Mouse (Mus musculus): ENCODE results near the gene 9230104L09Rik. TPM values are rescaled to one million over a fixed set of nuclear protein-coding genes. Genes with fewer than 3 reads are reported as not detected.

The 9230104L09Rik gene
- polyA plus RNA-seq, 1 experiment from 2014 or later = not detected

DNA sequence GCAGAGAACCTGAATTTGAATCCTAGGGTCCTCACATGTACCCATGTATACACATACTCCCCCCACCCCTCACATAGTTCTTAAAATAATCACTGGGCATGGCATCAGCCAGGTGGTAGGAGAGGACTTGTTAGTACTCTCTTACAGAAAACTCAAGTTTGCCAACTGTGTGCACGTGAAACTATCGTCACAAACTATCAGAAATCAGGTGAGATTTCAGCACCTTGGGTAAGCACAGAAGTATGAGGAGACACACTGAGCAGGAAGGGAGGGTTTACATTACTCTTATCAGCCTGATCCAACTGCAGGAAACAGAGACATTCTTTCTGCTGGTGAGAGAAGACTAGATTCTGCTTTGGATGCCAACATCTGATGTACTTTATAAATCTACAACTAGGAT lies 25.6 kb downstream of the 9230104L09Rik start:
- Histone ChIP-seq H3K9ac (no peak overlapping the region), H3K27me3 (replicated peaks) (0 out of 2 replicates have a peak, but pooled peaks cover 3% of the 10 kb centered on the region), H3K27ac (no peak overlapping the region), H3K36me3 (no peaks in the 10 kb centered on the region), H3K4me2 (replicated peaks) (no peak overlapping the region), H3K9me3 (no peaks in the 10 kb centered on the region), H3K4me3 (replicated peaks) (no peak overlapping the region), H3K4me1 (replicated peaks) (no peaks in the 10 kb centered on the region)
- WGBS = 84% methylated on average over 2 of the region's 2 CpGs
- no peak for ATAC-seq

DNA sequence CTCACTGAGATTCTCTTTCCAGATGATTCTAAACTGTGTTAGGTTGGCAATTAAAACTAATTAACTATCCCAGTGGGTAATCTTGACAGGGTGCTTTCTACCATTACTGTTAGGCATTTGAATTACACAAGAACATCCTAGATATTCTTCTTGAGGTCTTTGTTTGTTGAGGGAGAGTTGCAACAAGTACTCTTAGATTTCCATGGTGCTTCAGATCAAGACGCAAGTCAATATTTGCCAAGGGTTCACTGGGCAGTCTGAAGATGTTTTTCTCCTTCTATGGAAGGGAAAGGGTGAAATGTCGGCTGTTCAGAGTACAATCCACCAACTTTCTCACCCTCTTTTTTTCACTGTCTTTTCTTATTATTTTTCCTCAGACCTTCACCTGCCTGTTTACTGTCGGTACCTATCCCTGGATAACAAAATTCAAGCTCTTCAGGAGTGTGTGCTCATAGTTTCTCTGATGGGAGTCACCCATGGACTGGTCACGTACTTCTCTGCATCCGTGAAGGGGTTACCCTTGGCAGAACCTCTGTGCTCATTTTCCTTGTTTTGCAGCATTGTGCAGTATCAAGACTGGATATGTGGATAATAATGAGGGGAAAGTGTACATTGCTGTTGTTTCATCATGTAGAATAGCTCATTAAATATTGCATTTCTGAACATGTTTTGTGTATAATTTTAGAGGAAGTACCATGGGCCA lies 26.6 kb downstream of the 9230104L09Rik start:
- no peak for ATAC-seq
- no peaks in the 10 kb centered on the region for H3K9me3 ChIP-seq
- H3K36me3 ChIP-seq = no peaks in the 10 kb centered on the region
- 85% methylated on average over 5 of the region's 5 CpGs for WGBS
- H3K27ac ChIP-seq = no peak overlapping the region
- no peak overlapping the region for H3K9ac ChIP-seq
- no peak overlapping the region for H3K4me2 ChIP-seq (replicated peaks)
- H3K4me1 ChIP-seq (replicated peaks) = no peaks in the 10 kb centered on the region
- H3K27me3 ChIP-seq (replicated peaks) = 0 out of 2 replicates have a peak, but pooled peaks cover 3% of the 10 kb centered on the region
- no peak overlapping the region for H3K4me3 ChIP-seq (replicated peaks)

DNA sequence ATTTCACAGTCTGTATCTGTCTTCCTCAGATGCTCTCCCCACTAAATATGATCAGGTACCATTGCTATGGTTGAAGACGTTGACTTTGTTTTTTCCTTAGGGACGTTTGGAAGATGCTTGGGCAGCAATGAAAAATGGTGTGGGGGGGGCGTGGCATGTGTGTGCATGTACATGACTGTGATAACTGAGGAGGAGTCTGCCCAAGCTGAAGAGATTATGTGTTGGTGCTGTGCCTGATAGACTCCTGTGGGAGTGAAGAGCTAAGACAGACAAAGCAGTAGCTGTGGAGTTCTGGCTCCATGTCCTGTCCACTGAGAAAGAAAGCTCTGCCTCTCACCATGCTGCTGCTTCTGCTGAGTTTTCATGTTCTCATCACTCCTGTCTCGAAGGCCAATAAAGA lies 29.9 kb downstream of the 9230104L09Rik start, which contains the start of gene Cst9:
TSS of gene Cst9 (plus strand) at position 236 of the 400 bp plus-strand sequence.
- H3K4me2 ChIP-seq (replicated peaks) = no peak within 1 kb of the TSS
- no peaks in the 10 kb centered on the region for H3K4me1 ChIP-seq (replicated peaks)
- no peak for ATAC-seq
- WGBS = 50% methylated on average over 4 of the region's 4 CpGs
- no peaks in the 10 kb centered on the region for H3K9me3 ChIP-seq
- H3K36me3 ChIP-seq = no peaks in the 10 kb centered on the region
- no peak within 1 kb of the TSS for H3K4me3 ChIP-seq (replicated peaks)
- 0 out of 2 replicates have a peak, but pooled peaks cover 3% of the 10 kb centered on the region for H3K27me3 ChIP-seq (replicated peaks)
- H3K27ac ChIP-seq = no peak within 1 kb of the TSS
- H3K9ac ChIP-seq = no peak within 1 kb of the TSS

DNA sequence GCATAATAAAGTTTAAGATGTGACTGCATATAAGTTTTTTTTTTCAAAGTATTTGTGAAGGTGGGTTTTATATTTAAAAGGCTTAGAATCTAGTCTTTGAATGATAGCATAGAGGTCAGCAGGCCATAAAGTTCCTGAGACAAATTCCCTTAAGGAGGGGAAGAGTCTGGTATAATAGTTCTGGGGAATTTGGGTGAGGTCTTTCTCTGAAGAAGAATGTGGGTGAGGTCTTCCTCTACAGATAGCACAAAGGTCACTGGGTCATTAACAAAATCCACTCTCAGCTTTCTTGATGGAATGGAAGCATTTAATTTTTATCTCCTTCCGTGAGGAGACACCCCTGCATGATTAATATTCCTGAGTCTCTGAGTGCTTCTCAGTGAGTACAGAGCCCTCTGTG lies 38.9 kb downstream of the 9230104L09Rik start:
- no peak for ATAC-seq
- Histone ChIP-seq H3K4me3 (replicated peaks) (no peak overlapping the region), H3K36me3 (no peaks in the 10 kb centered on the region), H3K9me3 (no peaks in the 10 kb centered on the region), H3K27me3 (replicated peaks) (no peaks in the 10 kb centered on the region; the same call in 1 of the 2 replicates), H3K27ac (no peak overlapping the region), H3K4me1 (replicated peaks) (no peaks in the 10 kb centered on the region), H3K9ac (no peak overlapping the region), H3K4me2 (replicated peaks) (no peak overlapping the region)
- 7% methylated on average over 1 of the region's 1 CpGs for WGBS

DNA sequence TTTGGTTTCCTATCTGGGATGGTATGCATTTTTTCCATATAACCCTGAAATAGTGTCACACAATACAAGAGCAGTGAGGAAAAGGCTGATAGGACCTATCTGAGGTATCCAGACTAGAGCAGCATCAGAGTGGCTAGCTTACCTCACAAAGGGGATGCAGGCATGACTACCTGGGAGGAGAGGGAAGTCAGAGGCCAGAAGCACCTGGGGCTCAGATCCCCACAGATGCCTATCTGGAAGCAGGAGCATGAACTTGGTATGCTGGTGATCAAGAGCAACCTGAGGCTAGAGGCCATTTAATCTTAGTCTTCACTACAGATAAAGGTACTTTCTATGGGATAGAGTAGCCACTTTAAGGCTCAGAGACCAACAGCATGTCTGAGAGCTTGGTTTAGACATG lies 44.9 kb downstream of the 9230104L09Rik start, which contains the start of gene Cst13:
TSS of gene Cst13 (plus strand) at position 173 of the 400 bp plus-strand sequence.
- H3K4me1 ChIP-seq (replicated peaks) = no peaks in the 10 kb centered on the region
- no peak for ATAC-seq

DNA sequence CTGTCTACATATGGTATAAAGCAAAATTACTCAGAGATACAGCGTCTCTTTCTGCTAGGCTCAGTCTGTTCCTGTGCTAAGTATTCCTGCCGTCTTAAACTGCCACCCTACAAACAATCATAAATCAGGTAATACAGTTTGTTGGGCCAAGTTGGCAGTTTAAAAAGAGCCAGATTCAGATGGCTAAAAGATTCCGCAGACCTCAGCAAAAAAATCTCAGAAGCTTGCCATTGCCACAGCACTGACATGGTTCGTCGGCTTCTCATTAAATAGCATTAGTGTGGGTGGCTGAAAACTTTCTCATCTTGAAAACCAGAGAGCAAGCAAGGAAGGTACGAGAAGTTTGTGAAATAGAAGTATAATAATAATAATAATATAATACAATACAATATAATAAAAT lies 58.1 kb downstream of the 9230104L09Rik start:
- Histone ChIP-seq H3K36me3 (no peaks in the 10 kb centered on the region), H3K9me3 (no peaks in the 10 kb centered on the region), H3K4me1 (replicated peaks) (no peaks in the 10 kb centered on the region), H3K4me2 (replicated peaks) (no peak overlapping the region), H3K4me3 (replicated peaks) (no peak overlapping the region), H3K27ac (no peak overlapping the region), H3K9ac (no peak overlapping the region), H3K27me3 (replicated peaks) (no peaks in the 10 kb centered on the region)
- WGBS = 37% methylated on average over 6 of the region's 6 CpGs
- no peak for ATAC-seq

More for the DNA sequence above, 44.9 kb downstream of the 9230104L09Rik start, which contains the start of gene Cst13:
- Histone ChIP-seq H3K36me3 (no peaks in the 10 kb centered on the region), H3K27me3 (replicated peaks) (no peaks in the 10 kb centered on the region), H3K27ac (no peak within 1 kb of the TSS), H3K9me3 (no peaks in the 10 kb centered on the region), H3K9ac (no peak within 1 kb of the TSS), H3K4me2 (replicated peaks) (no peak within 1 kb of the TSS), H3K4me3 (replicated peaks) (no peak within 1 kb of the TSS)

DNA sequence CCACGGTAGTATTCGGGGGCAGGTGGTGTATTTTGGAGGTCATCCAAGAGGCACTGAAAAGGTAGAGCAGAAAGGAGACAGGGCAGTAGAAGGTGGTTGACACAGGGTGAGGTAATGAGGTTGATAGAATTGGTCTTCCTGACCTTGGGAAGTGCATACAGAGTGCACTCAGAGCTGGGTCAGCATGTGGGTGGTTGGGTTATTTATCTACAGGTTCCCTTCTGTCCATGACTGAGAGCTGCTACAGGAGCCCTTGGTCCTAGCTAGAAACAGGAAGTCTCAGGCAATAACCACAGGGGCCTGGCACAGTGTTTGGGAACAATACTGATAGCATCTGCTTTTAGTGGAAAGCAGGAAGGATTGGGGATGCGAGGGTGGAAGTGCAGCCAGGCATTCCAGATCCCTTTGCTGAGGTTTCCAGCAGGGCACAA lies 63.3 kb downstream of the 9230104L09Rik start:
- Histone ChIP-seq H3K4me1 (replicated peaks) (no peaks in the 10 kb centered on the region), H3K9me3 (no peaks in the 10 kb centered on the region), H3K9ac (no peak overlapping the region), H3K27me3 (replicated peaks) (no peaks in the 10 kb centered on the region), H3K4me3 (replicated peaks) (no peak overlapping the region), H3K36me3 (no peaks in the 10 kb centered on the region), H3K4me2 (replicated peaks) (no peak overlapping the region), H3K27ac (no peak overlapping the region)
- ATAC-seq = no peak
- WGBS = 39% methylated on average over 3 of the region's 3 CpGs

DNA sequence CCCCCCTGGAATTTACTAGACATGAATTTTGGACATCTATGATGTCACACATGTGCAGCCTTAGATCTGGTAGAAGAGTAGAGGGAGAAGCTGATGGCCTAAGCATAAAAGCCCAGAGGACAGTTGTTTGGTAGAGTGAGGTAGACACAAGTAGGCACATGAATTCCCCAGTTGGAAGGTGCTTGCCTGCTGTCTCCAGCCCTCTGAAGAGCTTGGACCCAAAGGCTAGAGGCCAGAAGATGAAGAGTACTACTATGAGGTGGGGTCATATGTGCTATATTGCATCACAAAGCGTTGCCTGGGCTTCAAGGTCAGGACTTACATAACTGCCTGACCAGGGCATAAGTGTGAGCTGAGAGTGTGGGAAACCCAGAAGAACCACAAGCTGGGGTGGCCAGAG lies 66.4 kb downstream of the 9230104L09Rik start, which contains the start of gene Cst8:
TSS of gene Cst8 (plus strand) at position 301 of the 400 bp plus-strand sequence.
- ATAC-seq = no peak
- H3K4me3 ChIP-seq (replicated peaks) = no peak within 1 kb of the TSS
- H3K27ac ChIP-seq = no peak within 1 kb of the TSS
- no peaks in the 10 kb centered on the region for H3K36me3 ChIP-seq
- H3K9ac ChIP-seq = no peak within 1 kb of the TSS
- H3K4me2 ChIP-seq (replicated peaks) = no peak within 1 kb of the TSS
- no peaks in the 10 kb centered on the region for H3K4me1 ChIP-seq (replicated peaks)
- H3K9me3 ChIP-seq = no peaks in the 10 kb centered on the region
- 84% methylated on average over 1 of the region's 1 CpGs for WGBS
- no peaks in the 10 kb centered on the region for H3K27me3 ChIP-seq (replicated peaks)

Other genes starting within 250 kb of the 9230104L09Rik start
- 73.1 and 73.7 TPM in 2 replicates for gene Nxt1, start 192.4 kb downstream of the 9230104L09Rik start, polyA plus RNA-seq (2015; fragmentation: Nextera tagmentation; extraction: Ambion mirVana)
- 15.1 and 16.1 TPM in 2 replicates for gene Gzf1, start 184.0 kb downstream of the 9230104L09Rik start, polyA plus RNA-seq (2015; fragmentation: Nextera tagmentation; extraction: Ambion mirVana)
- gene Napb, start 132.6 kb downstream of the 9230104L09Rik start, polyA plus RNA-seq (2015; fragmentation: Nextera tagmentation; extraction: Ambion mirVana) = 3.4 and 4.1 TPM in 2 replicates
- gene Cstl1, start 114.7 kb downstream of the 9230104L09Rik start, polyA plus RNA-seq (2015; fragmentation: Nextera tagmentation; extraction: Ambion mirVana) = not detected in 2 replicates
- gene Cst11, start 93.5 kb downstream of the 9230104L09Rik start, polyA plus RNA-seq (2015; fragmentation: Nextera tagmentation; extraction: Ambion mirVana) = not detected in 2 replicates
- gene 8030411F24Rik, start 83.0 kb downstream of the 9230104L09Rik start, polyA plus RNA-seq (2015; fragmentation: Nextera tagmentation; extraction: Ambion mirVana) = not detected in 2 replicates
- gene Cst12, start 75.7 kb downstream of the 9230104L09Rik start, polyA plus RNA-seq (2015; fragmentation: Nextera tagmentation; extraction: Ambion mirVana) = 0.67 TPM in 1 of 2 replicates, not detected in the other
- 0.45 TPM in 1 of 2 replicates, not detected in the other for gene Cst8, start 66.3 kb downstream of the 9230104L09Rik start, polyA plus RNA-seq (2015; fragmentation: Nextera tagmentation; extraction: Ambion mirVana)
- not detected in 2 replicates for gene Cst13, start 45.0 kb downstream of the 9230104L09Rik start, polyA plus RNA-seq (2015; fragmentation: Nextera tagmentation; extraction: Ambion mirVana)
- not detected in 2 replicates for gene Cst9, start 29.9 kb downstream of the 9230104L09Rik start, polyA plus RNA-seq (2015; fragmentation: Nextera tagmentation; extraction: Ambion mirVana)
- gene Cst3, start 10.7 kb upstream of the 9230104L09Rik start, polyA plus RNA-seq (2015; fragmentation: Nextera tagmentation; extraction: Ambion mirVana) = 349 and 390 TPM in 2 replicates
- not detected in 2 replicates for gene Gm1330, start 138.2 kb upstream of the 9230104L09Rik start, polyA plus RNA-seq (2015; fragmentation: Nextera tagmentation; extraction: Ambion mirVana)
- not detected in 2 replicates for gene Gm10750, start 152.2 kb upstream of the 9230104L09Rik start, polyA plus RNA-seq (2015; fragmentation: Nextera tagmentation; extraction: Ambion mirVana)